ENCODE assay signal across 23 mouse cellular contexts in genomic region chr11:76320475-76320874, GRCm38 (mm10).
DNase-seq lines count a peak whose midpoint lies in the region; ATAC-seq and TF ChIP-seq lines count a peak whose summit lies in the region.
"Had no signal": no experiment of that assay in that cellular context is flagged by ENCODE, and none has a peak within 500 bp of the region (broad histone marks: within the 10 kb centered on the region; RNA-seq: fewer than 3 reads in every experiment).

No protein-coding gene starts in this region.

- TF ChIP-seq CTCF in E14TG2a.4 (conservative IDR thresholded peaks at IDR 0.05; ENCODE audit: low read length) = no peak

- no peaks in the 10 kb centered on the region for H3K27me3 ChIP-seq in embryonic facial prominence, embryonic 12.5 days
- no peaks in the 10 kb centered on the region for H3K27me3 ChIP-seq in embryonic facial prominence, embryonic 10.5 days (replicated peaks; ENCODE audit: low read depth, poor library complexity, severe bottlenecking)
- H3K27me3 ChIP-seq in hindbrain, embryonic 10.5 days (ENCODE audit: insufficient read depth, poor library complexity, severe bottlenecking) = no peaks in the 10 kb centered on the region
- no peaks in the 10 kb centered on the region for H3K27me3 ChIP-seq in hindbrain, embryonic 12.5 days
- peaks cover 37% of the 10 kb centered on the region for H3K27me3 ChIP-seq in E14TG2a.4 (ENCODE audit: insufficient read depth, low read length)
- H3K27me3 ChIP-seq in embryonic facial prominence, embryonic 13.5 days = no peaks in the 10 kb centered on the region
- H3K27me3 ChIP-seq: CH12.LX; forebrain, embryonic 13.5 days; heart, embryonic 15.5 days; stomach, embryonic 15.5 days had no signal

- DNase-seq in embryonic facial prominence, embryonic 10.5 days (ENCODE audit: low spot score) = no peak
- DNase-seq in hindbrain, embryonic 10.5 days (ENCODE audit: low spot score) = no peak
- no peak for DNase-seq in frontal cortex, postnatal 25 days (ENCODE audit: low spot score in 2 of 2)
- DNase-seq in cerebellum, adult 11-12 months = no peak
- DNase-seq: adrenal gland, postnatal 25 days; cerebellum, postnatal 14 days; kidney, adult 9 months; kidney, postnatal 10 days; layer of hippocampus, adult 9-11 months; midbrain, embryonic 14.5 days; right cerebral cortex, postnatal 25 days had no signal

- ATAC-seq in embryonic facial prominence, embryonic 12.5 days (ENCODE audit: insufficient number of reproducible peaks, insufficient read depth, low FRiP score, low TSS enrichment) = no peak
- ATAC-seq in hindbrain, embryonic 12.5 days (ENCODE audit: low FRiP score) = no peak
- no peak for ATAC-seq in embryonic facial prominence, embryonic 13.5 days (ENCODE audit: insufficient number of reproducible peaks, insufficient read depth, low FRiP score, low TSS enrichment, low read depth)
- ATAC-seq: forebrain, embryonic 13.5 days; intestine, postnatal 0 days had no signal

- no peak overlapping the region for H3K4me2 ChIP-seq in embryonic facial prominence, embryonic 12.5 days (replicated peaks)
- no peak overlapping the region for H3K4me2 ChIP-seq in hindbrain, embryonic 12.5 days (replicated peaks)
- no peak overlapping the region for H3K4me2 ChIP-seq in embryonic facial prominence, embryonic 13.5 days
- H3K4me2 ChIP-seq: forebrain, embryonic 13.5 days; heart, embryonic 15.5 days; hindbrain, embryonic 14.5 days; liver, embryonic 11.5 days; stomach, embryonic 15.5 days had no signal

- no peak overlapping the region for H3K9ac ChIP-seq in embryonic facial prominence, embryonic 12.5 days
- no peak overlapping the region for H3K9ac ChIP-seq in hindbrain, embryonic 12.5 days
- H3K9ac ChIP-seq in embryonic facial prominence, embryonic 13.5 days = no peak overlapping the region
- H3K9ac ChIP-seq: forebrain, embryonic 13.5 days; heart, embryonic 15.5 days; hindbrain, embryonic 14.5 days; stomach, embryonic 15.5 days had no signal

- 77% methylated on average over 9 of the region's 9 CpGs for WGBS in embryonic facial prominence, embryonic 12.5 days
- WGBS in embryonic facial prominence, embryonic 10.5 days = 83% methylated on average over 9 of the region's 9 CpGs
- WGBS in hindbrain, embryonic 10.5 days = 84% methylated on average over 9 of the region's 9 CpGs
- 81% methylated on average over 9 of the region's 9 CpGs for WGBS in hindbrain, embryonic 12.5 days
- 77% methylated on average over 9 of the region's 9 CpGs for WGBS in embryonic facial prominence, embryonic 13.5 days

- H3K9me3 ChIP-seq in embryonic facial prominence, embryonic 12.5 days = no peaks in the 10 kb centered on the region
- no peaks in the 10 kb centered on the region for H3K9me3 ChIP-seq in embryonic facial prominence, embryonic 10.5 days
- peaks cover 6% of the 10 kb centered on the region; the same call in 1 of the 2 replicates for H3K9me3 ChIP-seq in hindbrain, embryonic 10.5 days
- no peaks in the 10 kb centered on the region for H3K9me3 ChIP-seq in hindbrain, embryonic 12.5 days (replicated peaks)
- peaks cover 6% of the 10 kb centered on the region for H3K9me3 ChIP-seq in E14TG2a.4 (ENCODE audit: low read length)
- H3K9me3 ChIP-seq in embryonic facial prominence, embryonic 13.5 days = 0 out of 2 replicates have a peak, but pooled peaks cover 5% of the 10 kb centered on the region
- H3K9me3 ChIP-seq: forebrain, embryonic 13.5 days; heart, embryonic 15.5 days; stomach, embryonic 15.5 days had no signal

- H3K4me3 ChIP-seq in embryonic facial prominence, embryonic 12.5 days = no peak overlapping the region
- no peak overlapping the region for H3K4me3 ChIP-seq in embryonic facial prominence, embryonic 10.5 days
- no peak overlapping the region for H3K4me3 ChIP-seq in hindbrain, embryonic 10.5 days
- H3K4me3 ChIP-seq in hindbrain, embryonic 12.5 days = no peak overlapping the region
- peak overlapping the region; percentile 40 for H3K4me3 ChIP-seq in E14TG2a.4 (replicated peaks; ENCODE audit: low read length)
- H3K4me3 ChIP-seq in embryonic facial prominence, embryonic 13.5 days = no peak overlapping the region
- H3K4me3 ChIP-seq: erythroblast, embryonic 14.5 days; forebrain, embryonic 13.5 days; heart, embryonic 15.5 days; stomach, embryonic 15.5 days had no signal

- 0 out of 2 replicates have a peak overlapping the region, but pooled peaks have one; percentile 30 for H3K27ac ChIP-seq in embryonic facial prominence, embryonic 12.5 days
- H3K27ac ChIP-seq in embryonic facial prominence, embryonic 10.5 days (replicated peaks) = no peak overlapping the region
- H3K27ac ChIP-seq in hindbrain, embryonic 10.5 days = peak overlapping the region; percentile 25; the same call in 1 of the 2 replicates
- no peak overlapping the region for H3K27ac ChIP-seq in hindbrain, embryonic 12.5 days
- peak overlapping the region; percentile 68; the same call in 1 of the 2 replicates for H3K27ac ChIP-seq in embryonic facial prominence, embryonic 13.5 days
- H3K27ac ChIP-seq: forebrain, embryonic 13.5 days; heart, embryonic 15.5 days; hindbrain, embryonic 14.5 days; stomach, embryonic 15.5 days had no signal

- peaks cover 37% of the 10 kb centered on the region for H3K4me1 ChIP-seq in embryonic facial prominence, embryonic 12.5 days
- peaks cover 57% of the 10 kb centered on the region for H3K4me1 ChIP-seq in embryonic facial prominence, embryonic 10.5 days
- peaks cover 46% of the 10 kb centered on the region for H3K4me1 ChIP-seq in hindbrain, embryonic 10.5 days (replicated peaks)
- peaks cover 29% of the 10 kb centered on the region for H3K4me1 ChIP-seq in hindbrain, embryonic 12.5 days
- H3K4me1 ChIP-seq in E14TG2a.4 (replicated peaks; ENCODE audit: low read depth, low read length) = peaks cover 91% of the 10 kb centered on the region
- peaks cover 58% of the 10 kb centered on the region for H3K4me1 ChIP-seq in embryonic facial prominence, embryonic 13.5 days

- 0 out of 2 replicates have a peak, but pooled peaks cover 3% of the 10 kb centered on the region for H3K36me3 ChIP-seq in embryonic facial prominence, embryonic 12.5 days
- H3K36me3 ChIP-seq in embryonic facial prominence, embryonic 10.5 days (replicated peaks) = peaks cover 10% of the 10 kb centered on the region
- H3K36me3 ChIP-seq in hindbrain, embryonic 10.5 days = peaks cover 7% of the 10 kb centered on the region
- no peaks in the 10 kb centered on the region for H3K36me3 ChIP-seq in hindbrain, embryonic 12.5 days
- H3K36me3 ChIP-seq in E14TG2a.4 (ENCODE audit: insufficient read depth, low read length) = no peaks in the 10 kb centered on the region
- H3K36me3 ChIP-seq in embryonic facial prominence, embryonic 13.5 days = 0 out of 2 replicates have a peak, but pooled peaks cover 4% of the 10 kb centered on the region
- H3K36me3 ChIP-seq: heart, embryonic 15.5 days; stomach, embryonic 15.5 days had no signal

Comparison
In these comparisons a context has a peak if more than half of its experiments do, and no peak if none do; other contexts are left out.
1. H3K27ac ChIP-seq: peak in embryonic facial prominence, embryonic 12.5 days (single experiment), hindbrain, embryonic 10.5 days (single experiment) and embryonic facial prominence, embryonic 13.5 days (single experiment); none in embryonic facial prominence, embryonic 10.5 days (single experiment) and hindbrain, embryonic 12.5 days (single experiment).